Mouse (Mus musculus) neural tube, embryonic 10.5 days (tissue): ENCODE data around the gene Csf2rb.
"Not testable (repeated sequence)": the region's sequence is repeated elsewhere in the genome, so short reads cannot be mapped to it uniquely, and the experiment has no call there.

Experiments
- DNase-seq: peaks from one replicate; pipeline ENCODE4 v3.0.0-alpha.2; 2017; ENCODE audit warnings: low spot score; ENCODE audit errors: extremely low spot score

Gene Csf2rb

GRCm38 (mm10) chr15:78325671-78326339 is at the start of gene Csf2rb:
Gene Csf2rb, plus strand, starts transcription at chr15:78325752.
- DNase-seq: no peak

GRCm38 (mm10) chr15:78278308-78278707 is 47.2 kb upstream of the Csf2rb start:
- no peak for DNase-seq

DNA sequence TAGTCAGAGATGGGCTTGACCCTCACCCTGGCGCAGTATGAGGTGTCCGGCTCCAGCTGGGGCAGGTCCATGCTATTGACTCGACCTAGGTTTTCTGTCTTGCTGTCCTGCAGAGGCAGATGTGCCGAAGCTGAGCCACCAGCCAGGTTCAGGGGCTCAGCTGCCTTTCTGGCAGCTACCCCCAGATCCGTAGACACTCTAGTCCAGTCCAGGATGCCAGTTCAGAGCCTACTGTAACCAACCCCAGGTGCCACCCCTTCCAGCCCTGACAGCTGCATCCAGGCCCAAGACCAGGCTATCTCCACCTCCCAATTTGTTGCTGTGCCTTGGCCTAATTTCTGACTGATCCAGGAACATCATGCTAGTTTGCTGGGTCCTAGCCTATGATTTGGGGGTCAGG is 37.6 kb upstream of the Csf2rb start:
- DNase-seq: no peak

- DNase-seq: not testable (repeated sequence)
These were observed 35.8 kb upstream of the Csf2rb start for GRCm38 (mm10) chr15:78289775-78290174.

DNA sequence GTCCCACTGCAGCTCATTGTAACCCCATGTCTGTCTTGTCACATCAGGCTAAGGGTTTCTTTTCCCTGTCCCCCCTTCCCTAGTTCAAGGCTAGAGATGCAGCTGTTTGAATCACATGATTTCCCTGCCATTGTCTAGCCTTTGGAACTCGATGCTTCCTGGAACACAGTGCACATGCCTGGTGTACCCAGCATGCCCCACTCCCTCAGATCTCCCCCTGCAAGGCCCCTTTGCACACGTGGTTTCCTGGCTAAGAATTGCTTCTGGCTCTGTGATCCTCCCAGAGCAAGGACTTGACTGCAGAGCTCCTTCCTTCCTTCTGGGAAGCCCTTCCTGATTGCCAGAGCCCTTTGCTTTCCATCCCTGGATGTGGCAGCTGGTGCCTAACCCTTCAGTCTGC is 32.3 kb upstream of the Csf2rb start:
- DNase-seq: not testable (repeated sequence)

DNA sequence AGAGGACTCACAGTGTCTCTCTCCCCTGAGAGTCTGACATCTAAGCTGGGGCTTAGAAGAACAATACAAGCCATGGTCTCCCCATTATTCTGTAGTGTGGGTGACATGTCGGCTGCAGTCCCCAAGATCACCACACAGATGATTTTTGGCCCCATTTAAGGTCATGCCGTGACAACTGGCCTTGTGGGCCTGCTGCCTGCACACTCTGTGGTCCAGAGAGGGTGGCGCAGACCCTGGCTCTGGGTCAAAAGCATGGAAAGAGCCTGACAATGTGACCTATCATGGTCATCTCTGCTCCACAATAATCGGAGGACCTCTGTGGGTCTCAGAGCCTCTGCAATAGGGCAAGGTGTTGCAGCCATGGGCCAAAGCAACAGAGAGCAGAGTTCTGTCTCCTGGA is 31.8 kb upstream of the Csf2rb start:
- no peak for DNase-seq

DNA sequence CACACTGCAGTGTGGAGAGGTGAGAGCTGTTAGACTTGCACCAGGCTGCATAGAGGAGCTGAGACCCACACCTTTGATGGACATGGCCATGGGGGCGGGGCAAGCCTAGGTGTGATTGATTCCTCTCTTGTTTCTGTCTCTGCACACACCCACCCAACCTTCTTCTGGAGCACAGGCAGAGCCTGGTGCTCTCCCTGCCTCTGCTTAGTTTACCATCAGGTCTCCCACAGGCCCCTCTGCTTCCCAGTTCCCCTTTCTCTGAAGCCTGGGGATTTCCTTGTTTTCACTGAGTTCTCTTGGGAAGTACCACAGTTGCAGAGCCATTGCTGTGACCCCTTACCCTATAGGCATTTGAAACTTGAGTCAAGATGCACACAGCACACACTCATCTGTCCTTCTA is 27.0 kb upstream of the Csf2rb start:
- no peak for DNase-seq

GRCm38 (mm10) chr15:78299641-78300040 is 25.9 kb upstream of the Csf2rb start:
- no peak for DNase-seq

GRCm38 (mm10) chr15:78300773-78301172 is 24.8 kb upstream of the Csf2rb start:
- no peak for DNase-seq

- no peak for DNase-seq
These were observed 22.8 kb upstream of the Csf2rb start for GRCm38 (mm10) chr15:78302718-78303117.

DNA sequence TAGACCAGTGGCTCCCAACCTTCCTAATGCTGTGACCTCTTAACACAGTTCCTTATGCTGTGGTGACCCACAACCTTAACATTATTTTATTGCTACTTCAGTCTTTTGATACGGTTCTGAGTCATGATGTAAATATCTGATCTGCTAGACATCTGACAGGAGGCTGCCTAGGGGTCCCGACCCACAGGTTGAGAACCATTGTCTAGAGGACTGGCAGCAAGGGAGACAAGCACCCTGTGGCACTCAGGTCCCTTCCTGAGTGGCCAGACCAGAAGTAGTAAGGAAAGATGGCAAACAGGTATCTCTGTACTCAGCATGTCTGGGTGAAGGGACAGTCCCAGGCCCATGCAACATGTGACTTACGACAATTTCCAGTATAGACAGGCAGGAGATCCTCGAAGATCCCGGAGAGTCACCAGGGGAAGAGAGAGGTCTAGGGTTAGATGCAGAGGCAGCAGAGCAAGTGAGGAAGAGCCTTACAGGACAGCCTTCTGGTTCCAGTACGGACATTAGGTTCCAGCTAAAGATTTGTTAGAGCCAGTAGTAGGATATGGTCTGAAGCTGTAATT is 21.8 kb upstream of the Csf2rb start:
- no peak for DNase-seq

DNA sequence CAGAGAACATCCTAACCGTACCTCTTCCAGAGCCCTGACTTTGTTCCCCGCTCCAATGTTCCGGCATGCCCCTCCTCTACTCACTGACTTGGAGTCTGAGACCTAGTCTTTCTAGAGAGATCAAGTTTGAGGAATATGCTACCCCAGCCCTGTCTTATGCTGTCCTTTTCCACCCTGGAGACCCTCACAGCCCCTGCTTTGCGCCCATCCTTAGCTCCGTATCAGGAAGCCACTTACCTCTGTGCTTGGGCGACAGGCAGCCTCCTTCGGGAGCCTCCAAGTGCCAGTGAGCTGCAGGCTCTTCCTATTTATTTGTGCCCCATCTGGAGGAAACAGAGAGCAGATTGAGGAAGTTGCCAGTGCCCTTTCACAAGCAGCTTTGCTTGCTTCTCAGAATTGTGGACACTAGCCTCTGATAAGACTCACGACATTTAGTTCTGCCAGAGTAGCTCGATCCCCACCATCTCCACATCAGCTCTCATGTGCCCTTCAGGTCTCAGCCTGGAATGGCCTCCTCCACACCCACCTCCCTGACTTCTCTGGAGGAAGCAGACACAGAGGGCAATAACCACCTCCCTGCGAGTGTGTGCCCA is 20.1 kb upstream of the Csf2rb start, which contains the start of gene Csf2rb2:
TSS of gene Csf2rb2 (minus strand) at position 381 of the 593 bp plus-strand sequence.
- no peak for DNase-seq

- no peak for DNase-seq
These were observed 15.7 kb upstream of the Csf2rb start for GRCm38 (mm10) chr15:78309865-78310264.

- no peak for DNase-seq
These were observed 14.6 kb upstream of the Csf2rb start for GRCm38 (mm10) chr15:78310971-78311370.

DNA sequence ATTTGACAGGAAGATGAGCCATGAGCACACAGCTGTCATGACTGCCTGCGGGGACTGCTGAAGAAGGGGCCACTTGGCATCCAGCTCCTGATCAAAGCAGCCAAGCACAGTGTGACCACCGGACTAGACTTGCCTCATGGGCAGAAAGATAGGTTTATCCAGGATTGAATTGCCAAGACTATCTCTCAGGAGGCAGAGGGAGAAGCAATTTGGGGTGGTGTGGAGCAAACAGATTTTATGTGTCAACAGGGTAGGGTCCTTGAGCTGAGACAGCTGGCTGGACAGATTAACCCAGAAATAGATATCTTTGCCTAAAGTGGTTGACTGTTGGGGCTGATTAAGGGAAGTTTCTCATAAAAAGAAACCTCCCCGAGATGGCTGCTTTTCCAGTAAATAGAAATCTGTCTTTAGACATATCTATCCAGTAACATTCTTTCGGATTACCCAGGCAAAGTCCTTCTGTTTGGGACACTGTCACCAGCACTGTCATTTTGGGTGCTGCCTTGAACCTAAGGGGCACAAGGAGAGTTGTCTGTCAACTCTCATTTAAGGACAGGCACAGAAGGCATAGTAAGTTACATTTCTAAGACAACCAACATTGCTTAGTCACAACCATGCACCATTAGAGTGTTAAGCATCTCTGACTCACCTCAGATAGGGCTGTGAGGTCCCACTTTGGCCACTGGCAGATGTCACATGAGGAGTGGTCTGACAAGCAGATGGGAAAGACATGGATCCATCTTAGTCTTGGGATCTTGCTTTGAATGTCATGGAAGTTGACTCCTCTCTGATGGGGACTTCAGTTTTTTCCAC is 12.9 kb upstream of the Csf2rb start:
- not testable (repeated sequence) for DNase-seq

DNA sequence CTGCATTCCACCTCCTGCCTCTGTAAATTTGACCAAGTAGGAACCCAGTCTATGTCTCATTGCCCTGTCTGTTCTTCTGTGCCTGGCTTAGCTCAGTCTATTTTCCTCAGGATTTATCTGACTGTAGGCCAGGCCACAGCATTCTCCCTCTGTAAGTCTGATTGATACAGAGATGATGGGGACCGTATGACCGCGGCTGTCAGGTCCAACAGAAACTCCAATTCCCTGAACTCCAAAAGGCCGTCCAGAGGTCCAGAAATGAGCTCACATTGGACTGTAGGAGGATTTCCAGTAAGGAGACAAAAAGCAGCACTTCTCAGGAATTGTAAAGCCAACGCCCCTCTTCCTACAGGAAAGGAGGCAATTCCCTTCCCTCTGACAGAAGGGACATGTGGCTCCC is 11.9 kb upstream of the Csf2rb start:
- not testable (repeated sequence) for DNase-seq

GRCm38 (mm10) chr15:78318338-78319171 is 7.0 kb upstream of the Csf2rb start:
- DNase-seq: not testable (repeated sequence)

DNA sequence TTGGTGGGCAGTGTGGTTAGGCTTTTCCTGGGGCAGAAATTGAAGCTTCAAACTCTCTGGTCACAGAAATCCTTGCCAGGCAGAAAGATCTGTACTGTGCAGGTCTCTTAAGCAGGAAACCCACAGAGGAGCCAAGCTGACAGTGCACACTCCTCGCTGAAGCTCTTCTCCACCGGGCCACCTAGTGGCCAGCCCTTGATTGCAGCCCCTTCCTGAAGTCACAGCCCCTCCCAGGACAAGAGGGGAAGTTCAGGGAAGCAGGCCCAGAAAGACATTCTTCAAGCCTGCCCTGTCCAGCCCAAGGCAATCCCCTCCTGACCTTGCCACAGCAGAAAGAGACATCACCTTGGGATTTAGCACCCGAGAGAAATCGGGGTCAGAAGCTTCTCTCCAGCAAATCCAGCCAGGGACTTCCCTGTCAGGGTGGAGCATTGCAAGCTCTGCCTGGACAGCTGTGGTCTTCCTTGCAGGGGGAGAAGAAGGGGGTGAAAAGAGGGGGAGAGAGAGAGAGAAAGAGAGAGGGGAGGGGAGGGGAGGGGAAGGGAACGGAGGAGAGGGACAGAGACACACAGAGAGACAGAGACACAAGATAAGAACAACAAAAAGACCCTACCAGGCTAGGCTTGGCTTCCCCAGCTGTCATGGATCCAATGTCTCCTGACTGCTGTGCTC is 4.6 kb upstream of the Csf2rb start:
- DNase-seq: peak; percentile 63

- no peak for DNase-seq
These were observed 2.2 kb upstream of the Csf2rb start for GRCm38 (mm10) chr15:78323366-78323765.

GRCm38 (mm10) chr15:78324294-78324693 is 1.3 kb upstream of the Csf2rb start:
- no peak for DNase-seq
